Mouse (Mus musculus): ENCODE measurements around the gene Chrna9. TPM values are rescaled to one million over a fixed set of nuclear protein-coding genes. Genes with fewer than 3 reads are reported as not detected.

The Chrna9 gene
- total RNA-seq, 2 experiments from 2014 or later, result not detected

- DNase-seq (ENCODE audit: low spot score in 2 of 2), result no peak
These were observed 73.7 kb downstream of the Chrna9 start for GRCm38 (mm10) chr5:66008245-66008967.

- DNase-seq (ENCODE audit: low spot score in 2 of 2), result no peak
These were observed 79.3 kb downstream of the Chrna9 start for GRCm38 (mm10) chr5:66013999-66014398.

DNA sequence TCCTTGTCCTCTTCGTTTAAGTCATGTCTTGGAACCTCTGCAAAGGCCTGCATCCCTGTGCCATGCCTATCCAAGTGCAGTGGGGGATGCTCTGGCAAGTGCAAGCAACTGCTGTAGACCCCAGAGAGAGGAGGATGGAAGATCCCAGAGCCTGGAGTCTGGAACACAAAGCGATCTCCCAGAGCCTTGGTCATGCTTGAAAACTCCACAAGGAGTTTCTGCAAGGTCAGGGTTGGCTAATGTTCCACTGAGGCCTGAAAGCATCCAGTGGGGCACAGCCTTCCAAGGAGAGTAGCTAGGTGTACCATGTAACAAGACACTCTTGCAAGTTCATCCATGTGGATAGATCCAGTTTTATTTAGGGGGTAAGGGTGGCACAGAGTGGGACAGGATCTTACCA is 79.7 kb downstream of the Chrna9 start:
- no peak for DNase-seq (ENCODE audit: low spot score in 2 of 2)

DNA sequence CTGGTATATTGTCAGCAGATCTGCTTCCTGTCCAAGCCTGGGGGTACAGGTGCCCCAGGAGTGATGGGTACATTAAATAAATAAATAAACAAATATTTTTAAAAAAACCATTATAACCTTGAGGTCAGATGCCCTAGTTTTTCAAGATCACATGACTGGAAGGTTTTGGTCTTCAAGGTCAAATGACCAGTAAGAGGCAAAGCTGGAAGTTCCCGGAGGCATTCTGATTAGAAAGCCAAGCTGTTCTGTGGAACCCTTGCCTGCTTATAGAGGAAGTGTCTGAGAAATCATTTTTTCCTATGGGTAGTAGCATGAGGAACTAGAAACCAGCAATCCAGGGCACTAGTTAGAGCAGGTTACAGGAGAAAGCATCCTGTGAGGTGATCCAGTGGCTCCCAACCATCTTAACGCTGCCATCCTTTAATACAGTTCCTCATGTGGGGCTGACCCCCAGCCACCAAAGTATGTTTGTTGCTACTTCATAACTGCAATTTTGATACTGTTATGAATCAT is 80.8 kb downstream of the Chrna9 start:
- no peak for DNase-seq (ENCODE audit: low spot score in 2 of 2)

DNA sequence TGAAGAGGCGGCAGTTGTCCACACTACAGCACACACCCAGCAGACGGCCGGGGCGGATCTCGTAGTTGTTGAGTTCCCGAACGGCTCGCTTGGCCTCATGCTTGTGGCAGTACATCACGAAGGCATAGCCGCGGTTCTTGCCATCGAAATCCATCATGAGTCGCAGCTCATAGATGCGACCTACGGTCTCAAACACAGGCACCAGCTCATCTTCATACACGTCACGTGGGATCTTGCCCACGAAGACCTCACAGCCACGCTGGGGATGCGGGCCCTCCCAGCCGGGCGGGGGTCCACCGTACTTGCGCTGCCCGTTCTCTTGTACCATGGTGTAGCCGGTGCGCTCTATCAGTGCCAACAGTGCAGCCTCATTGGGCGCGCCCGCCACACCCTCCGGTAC is 92.1 kb downstream of the Chrna9 start:
- DNase-seq (ENCODE audit: low spot score in 2 of 2), result no peak

Small RNAs within 50 kb of the gene (microRNA-seq; reads per million reads assigned to microRNA genes)
- gene Gm25952, result 0 reads per million in 2 experiments

Other genes starting within 250 kb of the Chrna9 start
- gene Pds5a, start 236.6 kb upstream of the Chrna9 start, total RNA-seq (2021), result 10 to 100 TPM; 80.6 to 82.6 TPM
- gene N4bp2, start 171.4 kb upstream of the Chrna9 start, total RNA-seq (2021), result 10 to 100 TPM; 16.9 to 17.8 TPM
- gene Rhoh, start 73.7 kb upstream of the Chrna9 start, total RNA-seq (2021), result 1 to 10 TPM in 1 of 2 experiments, under 1 TPM in 1; 0.76 to 1.8 TPM
- under 1 TPM in 1 of 2 experiments, not detected in 1; 0.23 TPM for gene 9130230L23Rik, start 69.4 kb downstream of the Chrna9 start, total RNA-seq (2021)
- 1 to 10 TPM; 1.5 to 5.4 TPM for gene Rbm47, start 238.2 kb downstream of the Chrna9 start, total RNA-seq (2021)